Mouse (Mus musculus) forebrain, embryonic 16.5 days (tissue): ENCODE measurements around the gene Abcc12. TPM values are rescaled to one million over a fixed set of nuclear protein-coding genes. Genes with fewer than 3 reads are reported as not detected.

Experiments
- ATAC-seq: fragments of 200-750 bp; cut with Nextera tagmentation; 2 replicates; pipeline ENCODE4 v1.8.0; 2017; ENCODE audit warnings: mild to moderate bottlenecking, moderate library complexity
- H3K27ac ChIP-seq: fragments of 300-500 bp; sonication (generic); 2 replicates; pipeline ENCODE4 v1.5.1; 2014; ENCODE audit warnings: low read length, control low read depth
- H3K27me3 ChIP-seq: fragments of 300-500 bp; sonication (generic); replicated peaks from 2 replicates; pipeline ENCODE4 v1.6.1; 2014; ENCODE audit warnings: low read length; ENCODE audit not compliant: control insufficient read depth, insufficient read depth
- H3K36me3 ChIP-seq: fragments of 300-500 bp; sonication (generic); 2 replicates; pipeline ENCODE4 v1.6.1; 2014; ENCODE audit not compliant: control insufficient read depth, insufficient read depth
- H3K4me1 ChIP-seq: fragments of 300-500 bp; sonication (generic); replicated peaks from 2 replicates; pipeline ENCODE4 v1.6.1; 2014; ENCODE audit warnings: low read length; ENCODE audit not compliant: control insufficient read depth, insufficient read depth
- H3K4me2 ChIP-seq: fragments of 300-500 bp; sonication (generic); 2 replicates; pipeline ENCODE4 v1.6.1; 2014; ENCODE audit warnings: mild to moderate bottlenecking, low read length, control low read depth
- H3K4me3 ChIP-seq: fragments of 300-500 bp; sonication (generic); replicated peaks from 2 replicates; pipeline ENCODE4 v1.5.1; 2014; ENCODE audit warnings: mild to moderate bottlenecking, low read length, control low read depth
- H3K9ac ChIP-seq: fragments of 300-500 bp; sonication (generic); replicated peaks from 2 replicates; pipeline ENCODE4 v1.6.1; 2014; ENCODE audit warnings: low read depth, low read length, control low read depth
- H3K9me3 ChIP-seq: fragments of 300-500 bp; sonication (generic); 2 replicates; pipeline ENCODE4 v1.6.1; 2016; ENCODE audit warnings: low read length; ENCODE audit not compliant: control insufficient read depth
- WGBS: fragments of 180-500 bp; shearing (Covaris S2); extraction: QIAGEN DNeasy Blood & Tissue Kit; methylation state at CpG from one replicate; pipeline ENCODE4 v1.1.7; 2014; 5-methylcytosine and 5-hydroxymethylcytosine counted together
- polyA plus RNA-seq: library from polyadenylated mRNA; unstranded; fragments of >200 nt; fragmentation: Nextera tagmentation; extraction: Ambion mirVana; gene quantifications from 2 replicates; pipeline ENCODE4 v1.2.1, GENCODE M21; 2015

Abcc12 gene
- polyA plus RNA-seq, 1 experiment from 2014 or later = 0.20 TPM

DNA sequence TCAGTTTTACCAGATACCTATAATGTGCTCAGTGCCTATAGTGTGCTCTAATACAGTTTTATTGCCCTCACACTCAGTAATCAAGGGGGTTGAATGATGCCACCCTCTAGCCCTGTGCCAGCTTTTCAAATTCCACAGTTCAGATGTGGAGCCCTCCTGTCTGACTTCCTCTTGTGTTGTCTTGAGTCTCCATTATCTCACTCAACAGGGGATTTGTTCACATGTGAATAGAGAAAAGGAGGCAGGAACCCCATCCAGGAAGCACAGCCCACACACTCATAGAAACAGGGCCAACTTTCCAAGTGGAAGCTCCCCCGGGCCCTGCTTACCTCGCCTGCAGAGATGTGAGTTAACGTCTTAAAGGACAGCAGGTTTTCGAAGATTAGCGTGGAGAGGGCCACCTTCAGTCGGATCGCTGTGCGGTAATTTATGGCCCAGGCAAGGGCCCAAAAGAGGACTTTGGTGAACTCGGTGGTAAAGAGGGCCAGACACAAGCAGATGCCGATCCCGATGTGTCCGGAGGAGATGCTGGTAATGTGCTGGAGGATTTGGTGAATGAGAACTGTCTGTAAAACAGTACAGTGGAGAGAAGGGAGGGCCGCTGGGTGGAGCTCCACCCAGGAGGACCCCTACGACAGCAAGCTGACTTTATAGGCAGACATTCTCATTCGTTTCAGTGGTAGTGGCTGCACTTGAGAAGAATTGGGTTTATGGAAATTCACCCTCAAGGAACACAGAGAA, 20.4 kb downstream of the Abcc12 start:
- 83% methylated on average over 15 of the region's 15 CpGs for WGBS

GRCm38 (mm10) chr8:86557186-86558045, 23.1 kb downstream of the Abcc12 start:
- no peak for ATAC-seq
- Histone ChIP-seq H3K9ac (no peak overlapping the region), H3K4me1 (peaks cover 8% of the 10 kb centered on the region; the same call in 1 of the 2 replicates), H3K4me3 (no peak overlapping the region), H3K4me2 (no peak overlapping the region), H3K36me3 (no peaks in the 10 kb centered on the region), H3K27me3 (no peaks in the 10 kb centered on the region), H3K27ac (no peak overlapping the region), H3K9me3 (no peaks in the 10 kb centered on the region)
- WGBS = 70% methylated on average over 15 of the region's 15 CpGs

More for the DNA sequence above, 20.4 kb downstream of the Abcc12 start:
- no peaks in the 10 kb centered on the region for H3K36me3 ChIP-seq
- no peak overlapping the region for H3K4me3 ChIP-seq
- ATAC-seq = no peak
- no peak overlapping the region for H3K9ac ChIP-seq
- H3K4me1 ChIP-seq = peaks cover 8% of the 10 kb centered on the region; the same call in 1 of the 2 replicates
- no peaks in the 10 kb centered on the region for H3K27me3 ChIP-seq
- no peak overlapping the region for H3K4me2 ChIP-seq
- H3K9me3 ChIP-seq = no peaks in the 10 kb centered on the region
- no peak overlapping the region for H3K27ac ChIP-seq

DNA sequence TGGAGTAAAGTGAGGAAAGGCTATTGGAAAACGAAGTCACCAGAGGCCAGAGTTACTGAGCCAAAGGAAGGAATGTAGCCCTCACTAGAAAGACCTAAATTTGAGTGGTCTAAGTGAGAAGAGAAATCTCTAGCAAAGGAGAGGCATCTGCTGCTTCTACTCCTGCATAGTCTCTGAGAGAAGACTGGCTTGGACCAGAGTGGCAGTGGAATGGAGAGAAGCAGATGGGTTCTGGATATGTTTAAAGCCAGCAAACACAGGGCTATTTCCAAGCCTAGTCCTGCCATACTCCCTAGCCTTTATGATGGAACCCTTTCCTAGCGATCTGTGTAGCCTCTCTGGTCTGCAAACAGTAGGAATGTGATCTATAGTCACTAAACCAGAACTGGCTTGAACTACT, 24.9 kb downstream of the Abcc12 start:
- 71% methylated on average over 2 of the region's 2 CpGs for WGBS

DNA sequence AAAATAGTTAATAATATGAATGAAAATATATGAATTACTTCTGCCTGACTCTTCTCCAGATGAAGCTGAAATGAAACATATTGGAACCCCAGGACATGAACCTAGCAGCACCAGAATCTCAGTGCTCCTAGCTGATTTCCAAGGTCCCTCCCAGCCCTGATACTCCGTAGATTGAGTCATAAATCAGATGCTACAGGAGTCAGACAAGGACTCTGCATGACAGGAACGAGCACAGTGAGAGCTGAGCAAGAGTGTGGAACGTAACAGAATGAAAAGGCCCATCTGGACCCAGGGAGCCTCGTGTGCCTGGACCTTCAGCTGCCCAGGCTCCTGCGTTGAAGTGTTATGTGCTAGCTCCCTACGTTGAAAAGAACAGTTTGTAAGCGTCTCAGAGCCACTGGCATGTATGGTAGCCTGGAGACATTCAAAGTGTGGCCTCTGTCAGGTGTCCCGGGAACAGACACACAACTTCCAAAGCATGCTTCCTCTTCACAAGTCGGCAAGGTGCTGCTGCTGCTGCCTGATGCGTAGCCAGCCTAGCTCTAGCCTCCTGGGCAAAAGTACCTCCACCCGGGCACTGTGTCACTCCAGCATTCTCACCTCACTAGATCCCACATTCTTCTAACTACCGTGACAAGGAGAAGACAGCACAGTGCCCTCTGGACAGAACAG, 26.1 kb downstream of the Abcc12 start:
- no peak for ATAC-seq
- Histone ChIP-seq H3K4me2 (no peak overlapping the region), H3K36me3 (no peaks in the 10 kb centered on the region), H3K4me1 (no peaks in the 10 kb centered on the region), H3K27ac (no peak overlapping the region), H3K9me3 (no peaks in the 10 kb centered on the region), H3K4me3 (no peak overlapping the region), H3K27me3 (no peaks in the 10 kb centered on the region), H3K9ac (no peak overlapping the region)
- 88% methylated on average over 12 of the region's 12 CpGs for WGBS

More for the DNA sequence above, 24.9 kb downstream of the Abcc12 start:
- no peak overlapping the region for H3K4me2 ChIP-seq
- H3K4me1 ChIP-seq = no peaks in the 10 kb centered on the region
- no peak overlapping the region for H3K27ac ChIP-seq
- H3K36me3 ChIP-seq = no peaks in the 10 kb centered on the region
- H3K4me3 ChIP-seq = no peak overlapping the region
- H3K27me3 ChIP-seq = no peaks in the 10 kb centered on the region
- no peaks in the 10 kb centered on the region for H3K9me3 ChIP-seq
- no peak overlapping the region for H3K9ac ChIP-seq
- ATAC-seq = no peak

DNA sequence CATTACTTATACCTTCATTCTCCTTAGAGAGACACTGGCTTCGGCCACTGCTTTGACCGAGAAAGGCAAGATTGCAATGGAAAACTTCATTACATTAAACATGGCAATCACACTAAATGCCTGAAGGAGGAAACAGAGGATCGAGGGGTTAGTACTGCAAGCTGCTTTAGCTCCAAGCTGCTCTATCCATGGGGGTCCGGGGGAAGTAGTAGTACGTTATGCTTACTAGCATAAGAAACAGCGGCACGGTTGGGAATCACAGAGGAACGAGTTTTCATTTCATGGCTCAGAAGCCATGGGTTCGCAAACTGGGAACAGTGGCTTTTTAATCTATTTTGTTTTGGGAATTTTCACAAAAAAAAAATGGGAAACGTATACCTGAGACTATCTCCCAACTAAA, 30.0 kb downstream of the Abcc12 start:
- WGBS = 90% methylated on average over 10 of the region's 10 CpGs
- no peaks in the 10 kb centered on the region for H3K36me3 ChIP-seq
- H3K27me3 ChIP-seq = no peaks in the 10 kb centered on the region
- H3K27ac ChIP-seq = no peak overlapping the region
- H3K9me3 ChIP-seq = no peaks in the 10 kb centered on the region
- no peak overlapping the region for H3K9ac ChIP-seq
- H3K4me3 ChIP-seq = no peak overlapping the region
- no peak for ATAC-seq
- H3K4me1 ChIP-seq = no peaks in the 10 kb centered on the region
- H3K4me2 ChIP-seq = no peak overlapping the region

GRCm38 (mm10) chr8:86546001-86546400, 34.5 kb downstream of the Abcc12 start:
- Histone ChIP-seq H3K4me3 (no peak overlapping the region), H3K27ac (no peak overlapping the region), H3K4me1 (no peaks in the 10 kb centered on the region), H3K9ac (no peak overlapping the region), H3K27me3 (no peaks in the 10 kb centered on the region), H3K4me2 (no peak overlapping the region), H3K36me3 (no peaks in the 10 kb centered on the region), H3K9me3 (no peaks in the 10 kb centered on the region)
- ATAC-seq = no peak
- 91% methylated on average over 1 of the region's 1 CpGs for WGBS

GRCm38 (mm10) chr8:86540906-86541305, 39.6 kb downstream of the Abcc12 start:
- Histone ChIP-seq H3K9me3 (no peaks in the 10 kb centered on the region), H3K4me2 (no peak overlapping the region), H3K4me1 (peaks cover 4% of the 10 kb centered on the region), H3K36me3 (no peaks in the 10 kb centered on the region), H3K27ac (no peak overlapping the region), H3K9ac (no peak overlapping the region), H3K4me3 (no peak overlapping the region), H3K27me3 (no peaks in the 10 kb centered on the region)
- no peak for ATAC-seq
- WGBS = 97% methylated on average over 6 of the region's 6 CpGs

DNA sequence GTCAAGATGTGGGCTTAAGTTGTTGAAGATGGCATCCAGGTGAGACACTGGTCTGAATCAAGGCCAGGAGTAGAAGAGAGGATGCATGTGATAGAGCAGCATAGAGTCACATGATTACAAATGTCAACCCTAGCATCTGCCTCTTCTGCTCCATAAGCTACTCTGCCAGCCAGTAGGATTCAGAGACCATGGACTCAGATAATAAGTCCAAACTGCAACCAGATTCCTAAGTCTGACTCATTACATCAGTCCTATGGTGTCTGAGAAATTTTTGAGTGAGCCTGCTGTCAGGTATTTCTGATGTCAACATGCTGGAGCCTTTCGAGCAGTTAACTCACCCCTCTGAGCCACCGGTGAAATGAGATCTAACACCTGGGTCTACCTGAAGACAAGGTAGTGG, 40.1 kb downstream of the Abcc12 start:
- H3K36me3 ChIP-seq = no peaks in the 10 kb centered on the region
- H3K4me1 ChIP-seq = peaks cover 4% of the 10 kb centered on the region
- no peak for ATAC-seq
- no peaks in the 10 kb centered on the region for H3K9me3 ChIP-seq
- no peak overlapping the region for H3K27ac ChIP-seq
- no peak overlapping the region for H3K4me3 ChIP-seq
- no peaks in the 10 kb centered on the region for H3K27me3 ChIP-seq
- no peak overlapping the region for H3K4me2 ChIP-seq
- no peak overlapping the region for H3K9ac ChIP-seq
- WGBS = 94% methylated on average over 2 of the region's 2 CpGs

- H3K9ac ChIP-seq = no peak overlapping the region
- no peak overlapping the region for H3K27ac ChIP-seq
- no peak overlapping the region for H3K4me2 ChIP-seq
- H3K4me1 ChIP-seq = peaks cover 4% of the 10 kb centered on the region
- no peak; the same call in 1 of the 2 replicates for ATAC-seq
- no peak overlapping the region for H3K4me3 ChIP-seq
- no peaks in the 10 kb centered on the region for H3K36me3 ChIP-seq
- H3K9me3 ChIP-seq = no peaks in the 10 kb centered on the region
- no peaks in the 10 kb centered on the region for H3K27me3 ChIP-seq
- 76% methylated on average over 3 of the region's 3 CpGs for WGBS
These were observed 43.9 kb downstream of the Abcc12 start for GRCm38 (mm10) chr8:86536663-86536987.
